Mouse (Mus musculus) neural tube, embryonic 12.5 days (tissue): ENCODE measurements at regions not wholly inside any gene's neighbourhood (a gene's known extent, or its start where the extent isn't known, plus 50 kb on each side); places are given as distances from the start of the nearest gene placed in this dataset. TPM values are rescaled to one million over a fixed set of nuclear protein-coding genes. Genes with fewer than 3 reads are reported as not detected.

Experiments
- ATAC-seq: fragments of 200-750 bp; cut with Nextera tagmentation; 2 replicates; pipeline ENCODE4 v1.8.0; 2017; ENCODE audit warnings: low read depth, mild to moderate bottlenecking, moderate TSS enrichment, moderate library complexity; ENCODE audit not compliant: low FRiP score
- H3K27ac ChIP-seq: fragments of 300-500 bp; sonication (generic); 2 replicates; pipeline ENCODE4 v1.5.1; 2016
- H3K27me3 ChIP-seq: fragments of 300-500 bp; sonication (generic); replicated peaks from 2 replicates; pipeline ENCODE4 v1.6.1; 2016; ENCODE audit warnings: mild to moderate bottlenecking
- H3K36me3 ChIP-seq: fragments of 300-500 bp; sonication (generic); 2 replicates; pipeline ENCODE4 v1.6.1; 2016; ENCODE audit warnings: mild to moderate bottlenecking
- H3K4me1 ChIP-seq: fragments of 300-500 bp; sonication (generic); 2 replicates; pipeline ENCODE4 v1.6.1; 2016
- H3K4me2 ChIP-seq: fragments of 300-500 bp; sonication (generic); replicated peaks from 2 replicates; pipeline ENCODE4 v1.6.1; 2016; ENCODE audit warnings: mild to moderate bottlenecking
- H3K4me3 ChIP-seq: fragments of 300-500 bp; sonication (generic); 2 replicates; pipeline ENCODE4 v1.5.1; 2016
- H3K9ac ChIP-seq: fragments of 300-500 bp; sonication (generic); 2 replicates; pipeline ENCODE4 v1.6.1; 2016; ENCODE audit warnings: mild to moderate bottlenecking
- H3K9me3 ChIP-seq: fragments of 300-500 bp; sonication (generic); 2 replicates; pipeline ENCODE4 v1.6.1; 2016; ENCODE audit warnings: mild to moderate bottlenecking
- WGBS: fragments of 180-500 bp; shearing (Covaris S2); methylation state at CpG from one replicate; pipeline ENCODE4 v1.1.7; 2016; 5-methylcytosine and 5-hydroxymethylcytosine counted together
- microRNA-seq: library from miRNA; unstranded; fragments of <30 nt; microRNA quantifications from one replicate; pipeline ENCODE4, GENCODE M21; 2017

- H3K27me3 ChIP-seq, result no peaks in the 10 kb centered on the region
- H3K4me2 ChIP-seq, result no peak overlapping the region
- H3K4me1 ChIP-seq, result no peaks in the 10 kb centered on the region
- H3K9ac ChIP-seq, result no peak overlapping the region
- no peaks in the 10 kb centered on the region for H3K36me3 ChIP-seq
- 85% methylated on average over 6 of the region's 6 CpGs for WGBS
- no peak overlapping the region for H3K4me3 ChIP-seq
- H3K27ac ChIP-seq, result no peak overlapping the region
- no peaks in the 10 kb centered on the region for H3K9me3 ChIP-seq
- ATAC-seq, result no peak
These were observed 98.3 kb downstream of the Klhl6 start for GRCm38 (mm10) chr16:19884535-19884934.

- H3K4me3 ChIP-seq, result no peak overlapping the region
- ATAC-seq, result no peak
- no peak overlapping the region for H3K4me2 ChIP-seq
- no peaks in the 10 kb centered on the region for H3K4me1 ChIP-seq
- no peaks in the 10 kb centered on the region for H3K9me3 ChIP-seq
- no peaks in the 10 kb centered on the region for H3K27me3 ChIP-seq
- no peaks in the 10 kb centered on the region for H3K36me3 ChIP-seq
- H3K9ac ChIP-seq, result no peak overlapping the region
- no peak overlapping the region for H3K27ac ChIP-seq
These were observed 96.2 kb downstream of the Klhl6 start for GRCm38 (mm10) chr16:19886596-19886995.

- Histone ChIP-seq H3K27ac (no peak overlapping the region), H3K9ac (no peak overlapping the region), H3K36me3 (no peaks in the 10 kb centered on the region), H3K4me1 (no peaks in the 10 kb centered on the region), H3K27me3 (no peaks in the 10 kb centered on the region), H3K9me3 (no peaks in the 10 kb centered on the region), H3K4me2 (no peak overlapping the region), H3K4me3 (no peak overlapping the region)
- ATAC-seq, result no peak
- 65% methylated on average over 3 of the region's 3 CpGs for WGBS
These were observed 93.3 kb downstream of the Klhl6 start for GRCm38 (mm10) chr16:19889576-19889975.

- Histone ChIP-seq H3K4me2 (no peak overlapping the region), H3K9ac (no peak overlapping the region), H3K9me3 (no peaks in the 10 kb centered on the region), H3K4me3 (no peak overlapping the region), H3K27me3 (no peaks in the 10 kb centered on the region), H3K4me1 (no peaks in the 10 kb centered on the region), H3K27ac (no peak overlapping the region), H3K36me3 (no peaks in the 10 kb centered on the region)
- no peak for ATAC-seq
- 89% methylated on average over 3 of the region's 3 CpGs for WGBS
These were observed 91.4 kb downstream of the Klhl6 start for GRCm38 (mm10) chr16:19891441-19891840.

GRCm38 (mm10) chr16:19894435-19894994, 88.3 kb downstream of the Klhl6 start:
- no peaks in the 10 kb centered on the region for H3K36me3 ChIP-seq
- no peak overlapping the region for H3K4me2 ChIP-seq
- H3K9ac ChIP-seq, result no peak overlapping the region
- ATAC-seq, result no peak
- 87% methylated on average over 9 of the region's 9 CpGs for WGBS
- no peak overlapping the region for H3K27ac ChIP-seq
- no peaks in the 10 kb centered on the region for H3K27me3 ChIP-seq
- H3K4me1 ChIP-seq, result no peaks in the 10 kb centered on the region
- H3K4me3 ChIP-seq, result no peak overlapping the region
- H3K9me3 ChIP-seq, result no peaks in the 10 kb centered on the region

Small RNA genes lying in the stretch of these regions (microRNA-seq; reads per million reads assigned to microRNA genes)
- not detected for gene Gm27883
